Mouse (Mus musculus): Measurements from ENCODE around the gene Ric8a.

- no peak for TF ChIP-seq CTCF (IDR thresholded peaks at IDR 0.05)
- TF ChIP-seq POLR2A (IDR thresholded peaks at IDR 0.05; ENCODE audit: insufficient read depth, low read depth, low read length): no peak
- TF ChIP-seq EP300 (IDR thresholded peaks at IDR 0.05; ENCODE audit: insufficient read depth, low read depth, low read length): no peak
Measured at GRCm38 (mm10) chr7:140912293-140912692, 55.5 kb downstream of the Ric8a start.
